Comparison of ENCODE assay signal across 22 mouse cellular contexts in the genomic region with DNA sequence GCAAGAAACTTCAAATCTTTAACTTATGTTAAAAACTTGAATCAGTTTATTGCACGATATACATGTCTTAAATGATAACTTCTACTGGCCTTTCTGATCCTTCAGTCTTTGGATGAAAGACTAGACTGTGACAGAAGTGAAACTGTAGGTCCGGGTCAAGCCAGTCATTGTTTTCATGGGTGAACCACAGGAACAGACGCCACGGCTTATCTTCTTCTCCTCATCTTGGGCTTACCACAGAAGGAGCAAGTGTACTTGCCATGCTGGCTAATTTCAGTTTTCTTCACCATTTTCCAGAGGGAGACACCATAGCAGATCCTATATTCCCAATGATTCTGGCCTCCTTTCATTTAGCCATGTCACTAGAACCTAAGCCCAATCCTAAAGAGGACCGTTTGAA.
"Had no signal": no experiment of that assay in that cellular context is flagged by ENCODE, and none has a peak within 500 bp of the region (broad histone marks: within the 10 kb centered on the region; RNA-seq: fewer than 3 reads in every experiment).

No protein-coding gene starts in this region.

- DNase-seq: kidney, adult 18-20 months; kidney, adult 9 months; kidney, postnatal 36 days; layer of hippocampus, postnatal 36 days; liver, embryonic 13.5 days; lung, adult 2 months; lung, postnatal 14 days; lung, postnatal 4 days; right cerebral cortex, adult 18-20 months; right cerebral cortex, postnatal 14 days; right cerebral cortex, postnatal 4 days; spleen, adult 18-20 months; thymus, adult 18-20 months; thymus, postnatal 25 days had no signal

- H3K9me3 ChIP-seq: intestine, embryonic 15.5 days; liver, embryonic 13.5 days; midbrain, embryonic 12.5 days; midbrain, embryonic 15.5 days; neural tube, embryonic 12.5 days; neural tube, embryonic 15.5 days; stomach, embryonic 15.5 days had no signal

- H3K27ac ChIP-seq: intestine, embryonic 15.5 days; kidney, postnatal 0 days; left cerebral cortex, adult 2 months; liver, embryonic 13.5 days; midbrain, embryonic 12.5 days; midbrain, embryonic 15.5 days; neural tube, embryonic 12.5 days; neural tube, embryonic 15.5 days; stomach, embryonic 15.5 days had no signal

- H3K9ac ChIP-seq: intestine, embryonic 15.5 days; liver, embryonic 13.5 days; midbrain, embryonic 12.5 days; midbrain, embryonic 15.5 days; neural tube, embryonic 12.5 days; neural tube, embryonic 15.5 days; stomach, embryonic 15.5 days had no signal

- H3K4me2 ChIP-seq: intestine, embryonic 15.5 days; liver, embryonic 13.5 days; midbrain, embryonic 12.5 days; midbrain, embryonic 15.5 days; neural tube, embryonic 12.5 days; neural tube, embryonic 15.5 days; stomach, embryonic 15.5 days had no signal

- H3K4me3 ChIP-seq: intestine, embryonic 15.5 days; left cerebral cortex, adult 2 months; liver, embryonic 13.5 days; midbrain, embryonic 12.5 days; midbrain, embryonic 15.5 days; neural tube, embryonic 12.5 days; neural tube, embryonic 15.5 days; stomach, embryonic 15.5 days had no signal

- ATAC-seq: intestine, embryonic 15.5 days; midbrain, embryonic 15.5 days had no signal

- H3K27me3 ChIP-seq: intestine, embryonic 15.5 days; liver, embryonic 13.5 days; midbrain, embryonic 12.5 days; midbrain, embryonic 15.5 days; neural tube, embryonic 12.5 days; neural tube, embryonic 15.5 days; stomach, embryonic 15.5 days had no signal

- H3K4me1 ChIP-seq: intestine, embryonic 15.5 days; midbrain, embryonic 12.5 days; midbrain, embryonic 15.5 days; neural tube, embryonic 12.5 days; neural tube, embryonic 15.5 days; stomach, embryonic 15.5 days had no signal
